Mouse (Mus musculus) MEL (cell line): ENCODE data around the gene Pip4k2a. TPM values are rescaled to one million over a fixed set of nuclear protein-coding genes. Genes with fewer than 3 reads are reported as not detected.

Experiments used
- DNase-seq: peaks from one replicate; pipeline ENCODE4 v3.0.0; 2011; ENCODE audit warnings: low read depth, low spot score
- H3K27ac ChIP-seq: 2 replicates; pipeline ENCODE4 v1.5.1; 2012; ENCODE audit warnings: low read depth, mild to moderate bottlenecking, control low read depth, low read length, moderate library complexity; ENCODE audit not compliant: control insufficient read depth
- H3K27me3 ChIP-seq, 2 experiments: fragments of 150-350 bp in 1 of 2; sonication (generic) in 1 of 2; 2 replicates each; pipeline ENCODE4 v1.6.1; 2012; ENCODE audit warnings: low read length in 2 of 2, mild to moderate bottlenecking in 2 of 2, improper control_type of control experiment in 1 of 2, moderate library complexity in 1 of 2; ENCODE audit not compliant: insufficient read depth in 2 of 2, control insufficient read depth in 1 of 2
- H3K36me3 ChIP-seq, 2 experiments: 2 replicates each; pipeline ENCODE4 v1.6.1; 2012 to 2014; ENCODE audit warnings: low read length in 2 of 2, improper control_type of control experiment in 1 of 2, inconsistent platforms in 1 of 2, mild to moderate bottlenecking in 1 of 2; ENCODE audit not compliant: insufficient read depth in 2 of 2, control insufficient read depth in 1 of 2
- H3K4me1 ChIP-seq, 2 experiments: fragments of 150-350 bp in 1 of 2; sonication (generic) in 1 of 2; 2 replicates each; pipeline ENCODE4 v1.6.1; 2012; ENCODE audit warnings: low read length in 2 of 2, improper control_type of control experiment in 1 of 2, mild to moderate bottlenecking in 1 of 2; ENCODE audit not compliant: insufficient read depth in 2 of 2, control insufficient read depth in 1 of 2
- H3K4me3 ChIP-seq, 2 experiments: fragments of 150-350 bp in 1 of 2; sonication (generic) in 1 of 2; 2 replicates each; pipeline ENCODE4 v1.5.1; 2012; ENCODE audit warnings: low read depth in 2 of 2, low read length in 2 of 2, mild to moderate bottlenecking in 2 of 2, moderate library complexity in 2 of 2, control low read depth in 1 of 2, improper control_type of control experiment in 1 of 2; ENCODE audit not compliant: control insufficient read depth in 1 of 2, insufficient read depth in 1 of 2
- H3K79me2 ChIP-seq: 2 replicates; pipeline ENCODE4 v1.6.1; 2012; ENCODE audit warnings: mild to moderate bottlenecking, low read length, moderate library complexity; ENCODE audit not compliant: control insufficient read depth, poor library complexity, insufficient read depth
- H3K9ac ChIP-seq: 2 replicates; pipeline ENCODE4 v1.6.1; 2012; ENCODE audit warnings: low read depth, mild to moderate bottlenecking, control low read depth, low read length, moderate library complexity; ENCODE audit not compliant: control insufficient read depth, poor library complexity, severe bottlenecking
- H3K9me3 ChIP-seq: fragments of 150-350 bp; sonication (generic); replicated peaks from 2 replicates; pipeline ENCODE4 v1.6.1; 2012; ENCODE audit warnings: mild to moderate bottlenecking, low read length, improper control_type of control experiment, moderate library complexity; ENCODE audit not compliant: insufficient read depth
- BHLHE40 ChIP-seq: IDR thresholded peaks from 2 replicates; pipeline ENCODE4 v1.6.1; 2012; ENCODE audit warnings: low read depth, mild to moderate bottlenecking, inconsistent platforms, low read length, improper control_type of control experiment, borderline replicate concordance
- CHD1 ChIP-seq: IDR thresholded peaks from 2 replicates; pipeline ENCODE4 v1.6.1; 2012; ENCODE audit warnings: low read depth, mild to moderate bottlenecking, inconsistent platforms, low read length, improper control_type of control experiment
- CTCF ChIP-seq, 3 experiments: IDR thresholded peaks in 2 of 3; conservative IDR thresholded peaks in 1 of 3; 2 replicates each; pipeline ENCODE4 v1.5.1; 2011 to 2012; ENCODE audit warnings: low read length in 3 of 3, low read depth in 2 of 3, mild to moderate bottlenecking in 2 of 3, improper control_type of control experiment in 1 of 3, inconsistent platforms in 1 of 3, mixed read lengths in 1 of 3, moderate library complexity in 1 of 3; ENCODE audit not compliant: control insufficient read depth in 1 of 3, insufficient read depth in 1 of 3, poor library complexity in 1 of 3, severe bottlenecking in 1 of 3
- E2F4 ChIP-seq: IDR thresholded peaks from 2 replicates; pipeline ENCODE4 v1.6.1; 2011; ENCODE audit warnings: low read depth, low read length, improper control_type of control experiment, borderline replicate concordance
- EP300 ChIP-seq, 2 experiments: IDR thresholded peaks; 2 replicates each; pipeline ENCODE4 v1.6.1; 2011; ENCODE audit warnings: improper control_type of control experiment in 2 of 2, low read length in 2 of 2, low read depth in 1 of 2, mild to moderate bottlenecking in 1 of 2
- HCFC1 ChIP-seq: IDR thresholded peaks from 2 replicates; pipeline ENCODE4 v1.6.1; 2012; ENCODE audit warnings: low read depth, mild to moderate bottlenecking, inconsistent platforms, low read length, improper control_type of control experiment, moderate library complexity
- JUND ChIP-seq: IDR thresholded peaks from 2 replicates; pipeline ENCODE4 v1.6.1; 2011; ENCODE audit warnings: low read depth, mild to moderate bottlenecking, improper control_type of control experiment, low read length
- MAZ ChIP-seq: IDR thresholded peaks from 2 replicates; pipeline ENCODE4 v1.6.1; 2012; ENCODE audit warnings: low read depth, mild to moderate bottlenecking, inconsistent platforms, low read length, improper control_type of control experiment
- MXI1 ChIP-seq: IDR thresholded peaks from 2 replicates; pipeline ENCODE4 v1.6.1; 2011; ENCODE audit warnings: mild to moderate bottlenecking, low read depth, low read length, improper control_type of control experiment
- MYC ChIP-seq: IDR thresholded peaks from 2 replicates; pipeline ENCODE4 v1.6.1; 2011; ENCODE audit warnings: low read depth, mild to moderate bottlenecking, low read length, improper control_type of control experiment, moderate library complexity
- NELFE ChIP-seq: IDR thresholded peaks from 2 replicates; pipeline ENCODE4 v1.6.1; 2011; ENCODE audit warnings: low read depth, low read length, improper control_type of control experiment
- NRF1 ChIP-seq: IDR thresholded peaks from 2 replicates; pipeline ENCODE4 v1.6.1; 2014; ENCODE audit warnings: low read depth, mild to moderate bottlenecking, inconsistent platforms, low read length, improper control_type of control experiment, moderate library complexity; ENCODE audit not compliant: poor library complexity, insufficient read depth, severe bottlenecking
- POLR2AphosphoS2 ChIP-seq: IDR thresholded peaks from 2 replicates; pipeline ENCODE4 v1.6.1; 2011; ENCODE audit warnings: low read length, improper control_type of control experiment
- SIN3A ChIP-seq: IDR thresholded peaks from 2 replicates; pipeline ENCODE4 v1.6.1; 2012; ENCODE audit warnings: low read length, improper control_type of control experiment, inconsistent platforms
- SMC3 ChIP-seq: IDR thresholded peaks from 2 replicates; pipeline ENCODE4 v1.6.1; 2011; ENCODE audit warnings: low read depth, low read length, improper control_type of control experiment
- TAL1 ChIP-seq: IDR thresholded peaks from 2 replicates; pipeline ENCODE4 v1.6.1; 2012; ENCODE audit warnings: mild to moderate bottlenecking, inconsistent platforms, low read length, moderate library complexity, mixed read lengths
- TBP ChIP-seq: IDR thresholded peaks from 2 replicates; pipeline ENCODE4 v1.8.0; 2011; ENCODE audit warnings: low read depth, low read length, improper control_type of control experiment
- USF2 ChIP-seq, 2 experiments: IDR thresholded peaks; 2 replicates each; pipeline ENCODE4 v1.6.1; 2011 to 2012; ENCODE audit warnings: improper control_type of control experiment in 2 of 2, low read length in 2 of 2, borderline replicate concordance in 1 of 2, inconsistent platforms in 1 of 2, low read depth in 1 of 2, mild to moderate bottlenecking in 1 of 2; ENCODE audit not compliant: insufficient read depth in 1 of 2
- ZC3H11A ChIP-seq: IDR thresholded peaks from 2 replicates; pipeline ENCODE4 v1.6.1; 2012; ENCODE audit warnings: low read depth, mild to moderate bottlenecking, inconsistent platforms, low read length, improper control_type of control experiment
- polyA plus RNA-seq, 2 experiments: library from polyadenylated mRNA; stranded (reverse) in 1 of 2; unstranded in 1 of 2; fragments of >175 nt in 1 of 2; fragments of >200 nt in 1 of 2; gene quantifications; 2 replicates each; pipeline versions ENCODE4 v1.2.1 to v1.2.4; 2012; ENCODE audit warnings: low replicate concordance in 2 of 2, low read depth in 1 of 2; ENCODE audit not compliant: insufficient read length in 2 of 2, insufficient read depth in 1 of 2, missing spikeins in 1 of 2
- total RNA-seq: library from RNA; depleted of rRNA; stranded (reverse); fragments of 300-350 nt; gene quantifications from 2 replicates; pipeline ENCODE4 v1.2.3, GENCODE M21; 2012

Gene Pip4k2a
- total and polyA plus RNA-seq, 3 experiments = 7.9 to 48.5 TPM; not detected in 1

DNA sequence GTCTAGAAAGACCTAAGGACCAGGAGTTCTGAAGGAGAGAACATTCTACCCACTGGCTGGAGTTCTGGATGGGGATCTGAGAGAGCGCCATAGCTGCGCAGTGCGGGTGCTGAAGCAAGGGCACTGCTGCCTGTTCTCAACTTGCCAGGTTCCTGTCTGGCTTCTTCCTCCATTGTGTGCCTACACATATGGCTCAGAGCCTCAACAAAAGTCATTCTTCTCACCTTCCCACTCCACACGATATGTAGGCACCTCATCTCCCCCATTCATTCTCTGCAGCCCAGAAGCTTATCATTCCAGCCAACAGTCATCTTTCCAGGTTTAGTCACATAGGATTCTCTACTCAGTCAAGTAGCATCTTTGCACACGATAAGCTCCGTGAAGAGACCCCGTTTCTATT lies 123.3 kb downstream of the Pip4k2a start:
- no peak overlapping the region for H3K27ac ChIP-seq
- no peak for DNase-seq
- no peaks in the 10 kb centered on the region for H3K4me1 ChIP-seq
- H3K9me3 ChIP-seq = no peaks in the 10 kb centered on the region
- TF ChIP-seq MXI1 (no peak), USF2 (IDR thresholded peaks at IDR 0.05; ENCODE audit: borderline replicate concordance in 1 of 2, insufficient read depth in 1 of 2, low read depth in 1 of 2, low read length in 2 of 2) (no peak), MAZ (no peak), BHLHE40 (no peak), CHD1 (no peak), EP300 (IDR thresholded peaks at IDR 0.05; ENCODE audit: low read depth in 1 of 2, low read length in 2 of 2) (no peak), POLR2AphosphoS2 (no peak), E2F4 (no peak), HCFC1 (no peak), JUND (no peak), TAL1 (no peak), SIN3A (no peak), SMC3 (no peak), ZC3H11A (no peak), NELFE (no peak), NRF1 (no peak), TBP (no peak), MYC (no peak), CTCF (IDR thresholded peaks at IDR 0.05 in 2 of 3, conservative IDR thresholded peaks at IDR 0.05 in 1 of 3; ENCODE audit: control insufficient read depth in 1 of 3, insufficient read depth in 1 of 3, low read depth in 2 of 3, low read length in 3 of 3, poor library complexity in 1 of 3, severe bottlenecking in 1 of 3) (no peak)
- H3K27me3 ChIP-seq = no peaks in the 10 kb centered on the region
- no peak overlapping the region for H3K9ac ChIP-seq
- H3K36me3 ChIP-seq = peaks cover 0 to 8% of the 10 kb centered on the region in 2 experiments; a peak in 2 of 4 replicates
- no peak overlapping the region for H3K4me3 ChIP-seq
- H3K79me2 ChIP-seq = no peaks in the 10 kb centered on the region

DNA sequence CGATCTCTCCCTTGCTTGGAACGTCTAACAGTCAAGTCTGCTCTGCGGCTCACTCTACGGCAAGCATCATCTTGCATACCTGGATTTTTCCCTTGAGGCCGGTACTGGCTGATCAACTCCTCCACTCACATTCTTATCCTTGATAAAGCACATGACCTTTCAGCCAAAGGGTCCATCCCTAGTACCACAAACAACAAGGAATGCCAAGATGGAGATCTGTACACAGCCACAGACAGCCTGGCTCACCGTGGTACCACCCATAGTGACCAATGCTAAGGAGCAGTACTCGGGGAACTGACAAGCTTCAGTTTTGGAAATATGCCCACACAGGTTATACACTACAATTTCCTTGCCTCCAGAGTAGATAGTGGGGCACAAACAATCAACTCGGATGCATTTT lies 123.9 kb downstream of the Pip4k2a start:
- Histone ChIP-seq H3K4me1 (no peaks in the 10 kb centered on the region), H3K9ac (no peak overlapping the region), H3K79me2 (no peaks in the 10 kb centered on the region), H3K36me3 (peaks cover 0 to 8% of the 10 kb centered on the region in 2 experiments; a peak in 2 of 4 replicates), H3K27ac (no peak overlapping the region), H3K9me3 (no peaks in the 10 kb centered on the region), H3K4me3 (no peak overlapping the region), H3K27me3 (no peaks in the 10 kb centered on the region)
- no peak for DNase-seq
- TF ChIP-seq EP300 (IDR thresholded peaks at IDR 0.05; ENCODE audit: low read depth in 1 of 2, low read length in 2 of 2) (no peak), SMC3 (no peak)
